Mouse (Mus musculus): Measurements from ENCODE around the gene Olfr878. TPM values are rescaled to one million over a fixed set of nuclear protein-coding genes. Genes with fewer than 3 reads are reported as not detected.

Gene Olfr878
- not detected for total RNA-seq (2023)

GRCm38 (mm10) chr9:37917540-37917939 is at the start of gene Olfr878:
Gene Olfr878 (plus strand): TSS chr9:37917840.

GRCm38 (mm10) chr9:37896661-37897060 is 21.0 kb upstream of the Olfr878 start, which contains the start of gene Olfr145:
Gene Olfr145 (plus strand): TSS chr9:37896724.

Other genes with a start within 250 kb of the Olfr878 start
- gene Panx3, start 248.6 kb upstream of the Olfr878 start, total RNA-seq (2023) = not detected
- gene Olfr160, start 201.6 kb upstream of the Olfr878 start, total RNA-seq (2023) = not detected
- not detected for gene Olfr874, start 172.7 kb upstream of the Olfr878 start, total RNA-seq (2023)
- not detected for gene Olfr875, start 146.0 kb upstream of the Olfr878 start, total RNA-seq (2023)
- gene Olfr876, start 114.8 kb upstream of the Olfr878 start, total RNA-seq (2023) = not detected
- not detected for gene Olfr877, start 63.6 kb upstream of the Olfr878 start, total RNA-seq (2023)
- gene Olfr145, start 21.1 kb upstream of the Olfr878 start, total RNA-seq (2023) = not detected
- gene Olfr881, start 74.0 kb downstream of the Olfr878 start, total RNA-seq (2023) = not detected
- gene Olfr883, start 108.0 kb downstream of the Olfr878 start, total RNA-seq (2023) = not detected
- gene Olfr884, start 128.7 kb downstream of the Olfr878 start, total RNA-seq (2023) = not detected
- not detected for gene Olfr885, start 143.5 kb downstream of the Olfr878 start, total RNA-seq (2023)
- not detected for gene Olfr887, start 166.2 kb downstream of the Olfr878 start, total RNA-seq (2023)
- gene Olfr888, start 190.3 kb downstream of the Olfr878 start, total RNA-seq (2023) = not detected
- under 1 TPM in 1 of 2 experiments, not detected in 1; 0.12 TPM for gene Olfr889, start 197.4 kb downstream of the Olfr878 start, total RNA-seq (2023)
- not detected for gene Olfr890, start 224.7 kb downstream of the Olfr878 start, total RNA-seq (2023)

All from B cell, adult 67 days (primary cell).